Mouse (Mus musculus): ENCODE results near the gene Uvrag. TPM values are rescaled to one million over a fixed set of nuclear protein-coding genes. Genes with fewer than 3 reads are reported as not detected.

Gene Uvrag
- total RNA-seq, 1 experiment from 2014 or later, result 31.4 TPM

DNA sequence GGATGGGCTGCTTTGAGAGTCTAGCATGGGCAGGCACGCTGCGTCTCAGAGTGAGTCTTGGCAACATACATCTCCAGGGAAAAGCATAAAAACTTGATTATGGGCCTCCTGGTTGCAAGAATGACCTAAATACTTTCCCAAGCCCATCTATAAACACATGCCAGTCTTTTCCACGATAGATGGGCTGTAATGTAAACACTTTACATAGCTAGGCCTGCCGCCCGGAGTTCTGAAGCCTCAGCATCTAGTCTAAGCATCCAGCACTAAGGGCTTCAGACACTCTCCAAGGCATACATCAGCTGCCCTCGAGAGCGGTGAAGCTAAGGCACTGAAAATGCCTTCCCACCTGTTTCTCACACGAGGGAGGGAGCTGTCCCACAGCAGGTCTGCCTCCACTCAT, 229.7 kb downstream of the Uvrag start:
- ATAC-seq (replicated peaks; ENCODE audit: low read depth, poor library complexity, severe bottlenecking), result no peak

DNA sequence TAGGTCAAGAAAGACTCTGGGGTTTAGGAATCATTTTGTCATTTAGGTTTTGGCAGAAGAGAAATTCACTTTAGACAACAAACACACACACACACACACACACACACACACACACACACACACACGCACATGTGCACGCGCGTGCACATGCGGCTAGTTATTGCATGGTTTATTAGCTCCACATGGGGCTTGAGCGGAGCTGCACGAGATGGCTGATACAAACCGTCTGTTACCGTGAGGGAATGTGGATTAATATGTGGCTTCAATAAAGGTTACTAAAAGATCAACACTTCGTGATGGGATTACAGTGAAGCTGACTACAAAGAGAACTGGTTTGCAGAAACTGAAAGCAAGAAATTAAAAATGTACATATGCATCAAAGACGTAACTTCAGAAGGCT, 230.2 kb downstream of the Uvrag start:
- ATAC-seq (replicated peaks; ENCODE audit: low read depth, poor library complexity, severe bottlenecking), result no peak

GRCm38 (mm10) chr7:98910164-98910563, 230.8 kb downstream of the Uvrag start:
- no peak for ATAC-seq (replicated peaks; ENCODE audit: low read depth, poor library complexity, severe bottlenecking)

DNA sequence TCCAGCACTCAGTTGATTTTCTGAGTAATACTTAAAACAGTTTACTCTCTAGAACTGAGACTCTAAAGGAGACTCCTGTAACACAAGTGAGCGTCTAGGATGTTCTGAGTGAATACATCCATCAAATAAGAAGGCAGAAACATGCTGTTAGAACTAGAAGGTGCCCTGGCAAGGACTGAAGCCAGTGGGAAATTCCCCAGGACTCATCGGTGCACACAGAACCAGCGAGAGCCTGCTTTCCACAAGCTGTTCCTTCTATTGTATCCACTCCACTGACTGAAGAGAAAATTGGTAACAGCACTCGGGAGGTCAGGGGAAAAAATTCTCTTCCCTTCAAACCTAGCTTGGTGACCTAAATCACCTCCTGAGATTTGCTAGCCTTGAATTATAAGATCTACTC, 233.5 kb downstream of the Uvrag start:
- no peak for ATAC-seq (replicated peaks; ENCODE audit: low read depth, poor library complexity, severe bottlenecking)

DNA sequence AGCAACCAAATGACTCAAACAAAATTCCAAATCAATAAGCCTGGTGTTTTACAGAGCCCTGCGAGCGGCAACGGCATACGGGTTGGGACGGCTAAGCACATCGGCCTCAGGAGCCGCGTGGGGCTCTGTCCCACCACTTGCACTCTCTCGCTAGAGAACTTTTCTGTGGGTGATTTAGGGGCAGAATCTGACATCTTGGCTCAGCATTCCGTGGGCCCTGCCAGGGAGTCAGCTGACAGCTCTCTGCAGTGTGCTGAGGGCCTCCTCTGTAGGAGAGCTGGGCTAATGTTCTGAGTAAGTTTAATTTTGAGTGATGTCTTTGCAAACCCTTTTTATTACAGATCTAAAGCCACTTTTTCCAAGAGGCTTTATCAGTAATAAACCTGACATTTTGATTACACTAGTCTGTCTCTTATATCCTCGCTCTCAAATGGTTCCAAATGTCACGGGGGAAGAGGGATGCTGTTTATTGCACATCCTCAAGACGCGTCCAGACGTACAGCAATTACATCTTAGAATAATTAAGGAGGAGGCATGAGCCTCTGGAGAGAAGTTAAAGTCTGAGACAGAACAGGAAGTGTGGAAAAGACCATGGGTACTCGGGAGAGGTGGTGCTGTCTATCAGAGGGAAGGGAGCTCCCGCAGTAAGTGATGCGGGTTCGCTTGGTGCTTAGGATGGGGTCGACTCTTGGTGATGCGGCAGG, 236.1 kb downstream of the Uvrag start:
- ATAC-seq (replicated peaks; ENCODE audit: low read depth, poor library complexity, severe bottlenecking), result no peak

DNA sequence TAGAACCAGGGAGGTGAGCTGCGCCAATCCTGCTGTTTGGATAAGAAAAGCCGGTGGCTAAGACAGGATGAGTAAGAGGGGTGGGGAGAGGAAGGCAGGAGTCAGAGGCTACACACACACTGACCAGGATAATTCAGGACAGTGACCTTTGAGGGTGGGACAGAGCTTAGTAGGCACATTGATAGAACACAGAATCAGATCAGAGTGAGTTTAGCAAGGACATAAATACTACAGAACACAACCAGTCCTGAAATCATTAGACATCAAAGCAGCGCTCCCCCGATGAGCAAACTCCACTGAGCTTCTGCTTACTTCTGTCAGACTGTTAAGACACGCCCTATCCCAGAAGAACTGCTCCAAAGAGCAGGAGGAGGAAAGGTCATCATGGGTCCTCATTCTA, 237.1 kb downstream of the Uvrag start:
- no peak for ATAC-seq (replicated peaks; ENCODE audit: low read depth, poor library complexity, severe bottlenecking)

GRCm38 (mm10) chr7:98901120-98901519, 239.8 kb downstream of the Uvrag start:
- ATAC-seq (replicated peaks; ENCODE audit: low read depth, poor library complexity, severe bottlenecking), result no peak

DNA sequence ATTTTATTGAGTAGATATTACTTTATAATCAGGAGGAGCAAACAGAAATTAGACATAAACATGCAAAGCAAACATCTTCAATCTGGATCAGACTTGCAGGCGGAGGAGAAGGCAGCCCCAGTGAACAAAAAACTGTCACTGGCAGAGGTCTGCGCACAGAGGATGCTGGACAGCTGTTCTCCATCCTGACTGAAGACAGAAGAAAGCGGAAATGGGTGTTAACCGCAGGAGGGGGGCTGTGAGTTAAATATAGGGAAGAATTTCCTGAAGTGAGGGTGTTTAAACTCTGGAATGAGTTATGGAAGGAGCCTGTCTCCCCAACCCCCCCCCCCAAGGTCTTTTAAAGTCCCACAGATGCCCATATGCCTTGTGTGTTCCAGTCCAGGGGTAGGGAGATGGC, 241.1 kb downstream of the Uvrag start:
- no peak for ATAC-seq (replicated peaks; ENCODE audit: low read depth, poor library complexity, severe bottlenecking)

DNA sequence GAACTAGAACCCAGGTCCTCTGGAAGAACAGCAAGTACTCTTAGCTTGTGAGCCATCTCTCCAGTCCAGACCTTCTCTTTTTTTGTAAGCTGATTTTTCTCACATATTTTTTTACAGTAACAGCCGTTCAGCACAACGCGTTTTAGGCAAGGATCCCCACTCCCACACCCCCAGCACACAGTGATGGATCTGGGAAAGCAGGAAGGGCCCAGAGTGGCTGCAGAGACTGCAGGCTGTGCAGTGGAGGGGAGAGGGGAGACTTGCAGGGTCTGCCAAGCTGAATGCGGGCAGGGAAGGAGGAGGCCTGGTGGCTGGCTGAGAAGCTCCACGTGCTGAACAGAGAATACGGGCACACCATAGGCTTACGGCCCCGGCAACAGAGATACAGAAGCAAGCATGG, 243.6 kb downstream of the Uvrag start:
- ATAC-seq (replicated peaks; ENCODE audit: low read depth, poor library complexity, severe bottlenecking), result no peak

GRCm38 (mm10) chr7:98895501-98896095, 245.3 kb downstream of the Uvrag start:
- no peak for ATAC-seq (replicated peaks; ENCODE audit: low read depth, poor library complexity, severe bottlenecking)

DNA sequence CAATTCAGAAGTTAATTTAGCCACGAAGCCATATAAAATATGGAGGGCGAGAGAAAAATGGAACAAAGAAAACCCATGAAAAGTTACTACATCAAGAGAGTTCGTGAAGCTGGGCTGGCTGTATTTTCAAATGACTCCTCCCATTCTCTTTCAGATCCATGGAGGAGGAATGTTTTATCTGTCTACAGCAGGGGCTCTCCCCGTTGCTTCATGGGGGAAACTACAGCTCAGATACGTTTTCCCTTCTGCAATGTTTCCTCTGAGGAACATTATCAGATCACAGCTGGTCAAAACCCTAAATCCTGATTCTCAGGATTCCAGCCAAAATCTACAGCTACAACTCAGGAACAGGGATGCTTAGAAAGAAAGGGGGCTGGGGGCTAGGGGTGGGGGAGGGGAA, 246.2 kb downstream of the Uvrag start:
- ATAC-seq (replicated peaks; ENCODE audit: low read depth, poor library complexity, severe bottlenecking), result no peak

- ATAC-seq (replicated peaks; ENCODE audit: low read depth, poor library complexity, severe bottlenecking), result no peak
Observed at GRCm38 (mm10) chr7:98894305-98894704, 246.6 kb downstream of the Uvrag start.

GRCm38 (mm10) chr7:98893144-98893543, 247.8 kb downstream of the Uvrag start:
- ATAC-seq (replicated peaks; ENCODE audit: low read depth, poor library complexity, severe bottlenecking), result peak; percentile 53; the same call in 1 of the 2 replicates

DNA sequence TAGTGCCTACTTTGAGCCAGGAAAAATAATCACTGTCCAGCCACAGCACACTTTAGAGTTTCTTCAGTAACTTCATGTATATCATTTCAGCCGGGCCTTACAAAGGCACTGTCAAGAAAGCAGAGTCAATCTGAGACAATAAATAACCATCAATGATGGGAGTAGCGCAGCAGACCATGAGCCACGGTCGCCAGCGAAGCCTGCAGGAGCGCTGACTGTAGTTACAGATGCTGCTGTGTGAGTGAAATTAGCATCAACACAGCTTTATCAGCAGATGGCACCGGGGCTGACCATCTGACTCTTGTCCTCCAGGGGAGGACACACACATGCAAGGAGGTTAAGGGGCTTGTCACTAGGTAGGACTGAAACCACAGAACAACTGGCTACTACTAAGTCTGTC, 251.7 kb downstream of the Uvrag start:
- no peak for ATAC-seq (replicated peaks; ENCODE audit: low read depth, poor library complexity, severe bottlenecking)

DNA sequence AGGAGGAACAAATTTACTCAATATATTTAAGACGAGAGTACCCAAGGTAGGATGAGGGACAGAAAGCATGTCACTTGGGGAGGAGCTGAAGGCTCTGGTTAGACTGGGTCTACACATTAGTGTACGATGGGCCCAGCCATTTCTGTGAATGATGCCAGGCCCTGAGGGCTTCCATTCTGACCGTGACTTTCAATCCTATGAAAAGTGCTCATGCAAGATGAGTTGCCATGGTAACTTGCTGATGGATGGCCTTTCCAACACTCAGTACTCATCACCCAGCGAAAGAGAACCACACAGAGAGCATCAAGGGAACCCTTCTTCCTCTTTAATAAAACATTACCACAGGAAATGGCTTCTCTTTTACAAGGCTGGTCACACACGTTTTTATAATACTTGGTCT, 252.1 kb downstream of the Uvrag start:
- no peak for ATAC-seq (replicated peaks; ENCODE audit: low read depth, poor library complexity, severe bottlenecking)

GRCm38 (mm10) chr7:98887811-98888261, 253.1 kb downstream of the Uvrag start:
- no peak for ATAC-seq (replicated peaks; ENCODE audit: low read depth, poor library complexity, severe bottlenecking)

DNA sequence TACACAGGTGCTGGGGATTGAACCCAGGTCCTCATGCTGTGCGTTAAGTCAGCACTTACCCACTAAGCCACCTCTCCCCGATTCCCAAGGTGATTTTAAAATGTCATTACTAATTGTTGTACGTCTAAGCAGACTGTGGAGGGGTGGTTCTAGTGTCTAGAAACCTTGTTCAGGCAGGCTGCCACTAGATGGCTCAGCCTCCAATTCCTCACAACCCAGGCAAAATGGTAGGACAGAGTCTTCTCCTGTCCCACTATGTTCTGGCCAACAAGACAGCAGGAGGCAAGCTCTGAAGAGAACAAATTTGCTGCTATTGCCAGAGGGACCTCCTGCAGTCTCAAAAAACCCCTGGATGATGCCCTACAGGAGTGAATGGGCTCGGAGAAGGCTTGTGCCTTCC, 259.1 kb downstream of the Uvrag start:
- 0 out of 2 replicates have a peak, but pooled peaks have one; percentile 36 for ATAC-seq (replicated peaks; ENCODE audit: low read depth, poor library complexity, severe bottlenecking)

GRCm38 (mm10) chr7:98879176-98879575, 261.8 kb downstream of the Uvrag start:
- ATAC-seq (replicated peaks; ENCODE audit: low read depth, poor library complexity, severe bottlenecking), result no peak

- ATAC-seq (replicated peaks; ENCODE audit: low read depth, poor library complexity, severe bottlenecking), result no peak
Observed at GRCm38 (mm10) chr7:98876119-98876518, 264.8 kb downstream of the Uvrag start.

- ATAC-seq (replicated peaks; ENCODE audit: low read depth, poor library complexity, severe bottlenecking), result no peak
Observed at GRCm38 (mm10) chr7:98875390-98875990, 265.5 kb downstream of the Uvrag start.

GRCm38 (mm10) chr7:98874411-98874951, 266.5 kb downstream of the Uvrag start:
- no peak for ATAC-seq (replicated peaks; ENCODE audit: low read depth, poor library complexity, severe bottlenecking)
